Mouse (Mus musculus) thymus, adult 2 months (tissue): ENCODE measurements at regions not wholly inside any gene's neighbourhood (a gene's known extent, or its start where the extent isn't known, plus 50 kb on each side); places are given as distances from the start of the nearest gene placed in this dataset.

ENCODE experiments used
- DNase-seq: peaks from one replicate; pipeline ENCODE4 v3.0.0; 2021
- H3K27ac ChIP-seq: fragments of 200-500 bp; 2 replicates; pipeline ENCODE4 v1.5.1; 2012; ENCODE audit warnings: low read length, control low read depth; ENCODE audit not compliant: control insufficient read depth, insufficient read depth
- H3K27me3 ChIP-seq: fragments of 200-500 bp; 2 replicates; pipeline ENCODE4 v1.6.1; 2012; ENCODE audit warnings: mild to moderate bottlenecking, low read length, moderate library complexity, mixed read lengths; ENCODE audit not compliant: control insufficient read depth, insufficient read depth
- H3K36me3 ChIP-seq: fragments of 200-500 bp; 2 replicates; pipeline ENCODE4 v1.6.1; 2012; ENCODE audit warnings: mild to moderate bottlenecking, low read length, moderate library complexity; ENCODE audit not compliant: control insufficient read depth, insufficient read depth
- H3K4me1 ChIP-seq: fragments of 200-500 bp; replicated peaks from 2 replicates; pipeline ENCODE4 v1.6.1; 2012; ENCODE audit warnings: low read length; ENCODE audit not compliant: control insufficient read depth, insufficient read depth
- H3K4me3 ChIP-seq: fragments of 200-500 bp; 2 replicates; pipeline ENCODE4 v1.5.1; 2012; ENCODE audit warnings: mild to moderate bottlenecking, low read length, control low read depth, moderate library complexity; ENCODE audit not compliant: control insufficient read depth, insufficient read depth
- CTCF ChIP-seq: fragments of 200-500 bp; IDR thresholded peaks from 2 replicates; pipeline ENCODE4 v1.5.1; 2012; ENCODE audit warnings: mild to moderate bottlenecking, control low read depth, low read length, moderate library complexity, borderline replicate concordance; ENCODE audit not compliant: control insufficient read depth, poor library complexity, insufficient read depth; ENCODE audit errors: extremely low read depth
- POLR2A ChIP-seq: fragments of 200-500 bp; IDR thresholded peaks from 2 replicates; pipeline ENCODE4 v1.6.1; 2012; ENCODE audit warnings: mild to moderate bottlenecking, low read length, control low read depth, moderate library complexity; ENCODE audit not compliant: control insufficient read depth, poor library complexity, insufficient read depth; ENCODE audit errors: extremely low read depth
- WGBS: fragments of 180-500 bp; shearing (Covaris S2); methylation state at CpG from one replicate; pipeline ENCODE4 v1.1.7; 2018; 5-methylcytosine and 5-hydroxymethylcytosine counted together

- H3K27ac ChIP-seq: no peak overlapping the region
- no peaks in the 10 kb centered on the region for H3K4me1 ChIP-seq
- DNase-seq: no peak
- TF ChIP-seq CTCF (no peak), POLR2A (no peak)
- no peak overlapping the region for H3K4me3 ChIP-seq
- WGBS: 81% methylated on average over 9 of the region's 9 CpGs
- no peaks in the 10 kb centered on the region for H3K27me3 ChIP-seq
- no peaks in the 10 kb centered on the region for H3K36me3 ChIP-seq
Measured at GRCm38 (mm10) chr4:124520309-124520708, 90.3 kb downstream of the 3100002H09Rik start.

DNA sequence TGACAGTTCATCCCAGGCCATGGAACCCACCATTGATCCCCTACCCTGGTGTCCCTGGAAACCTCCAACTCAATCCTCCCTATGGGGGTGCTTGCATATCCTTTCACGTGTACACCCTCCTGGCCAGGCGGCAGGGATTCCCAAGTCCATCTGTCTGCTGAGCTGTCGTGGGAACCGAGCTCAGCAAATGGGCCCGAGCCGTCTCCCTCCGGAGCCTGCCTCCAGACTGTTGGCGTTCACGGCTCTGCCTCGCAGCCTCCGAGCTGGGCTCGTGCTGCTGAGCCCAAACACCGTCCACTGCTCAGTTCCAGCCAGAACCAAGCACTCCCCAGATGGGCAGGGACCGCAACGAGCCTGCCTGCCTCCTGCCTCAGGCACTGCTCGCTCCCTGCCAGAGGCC, 98.8 kb downstream of the 3100002H09Rik start:
- Histone ChIP-seq H3K4me3 (no peak overlapping the region), H3K36me3 (no peaks in the 10 kb centered on the region), H3K27me3 (no peaks in the 10 kb centered on the region), H3K27ac (no peak overlapping the region), H3K4me1 (no peaks in the 10 kb centered on the region)
- TF ChIP-seq POLR2A: no peak
- TF ChIP-seq CTCF: no peak
- no peak for DNase-seq
- 80% methylated on average over 16 of the region's 16 CpGs for whole genome bisulfite sequencing

- no peak for DNase-seq
- Histone ChIP-seq H3K4me1 (no peaks in the 10 kb centered on the region), H3K4me3 (no peak overlapping the region), H3K36me3 (no peaks in the 10 kb centered on the region), H3K27me3 (no peaks in the 10 kb centered on the region), H3K27ac (no peak overlapping the region)
- TF ChIP-seq CTCF (no peak), POLR2A (no peak)
- WGBS: 51% methylated on average over 3 of the region's 3 CpGs
Measured at GRCm38 (mm10) chr4:124510816-124511215, 99.8 kb downstream of the 3100002H09Rik start.

DNA sequence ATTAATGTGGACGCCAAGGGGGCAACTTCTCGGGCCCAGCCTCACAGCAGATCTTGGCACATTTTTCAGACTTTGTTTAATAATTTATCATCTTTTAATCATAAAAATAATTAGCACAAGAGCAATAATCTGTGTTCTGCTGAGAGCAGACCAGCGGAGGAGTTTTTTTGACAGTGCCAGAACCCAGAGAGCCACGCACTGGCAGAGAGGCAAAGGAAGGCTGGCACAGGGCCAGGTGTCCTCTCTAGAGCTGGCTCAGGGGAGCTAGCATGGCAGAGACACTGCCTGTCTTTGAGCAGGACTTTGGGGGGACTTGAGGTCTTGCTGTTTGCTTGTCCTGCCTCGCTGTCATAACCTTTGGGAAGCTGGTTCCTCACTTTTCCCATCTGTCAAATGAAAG, 100.9 kb downstream of the 3100002H09Rik start:
- no peak for TF ChIP-seq POLR2A
- no peak for TF ChIP-seq CTCF
- Histone ChIP-seq H3K27me3 (no peaks in the 10 kb centered on the region), H3K4me1 (no peaks in the 10 kb centered on the region), H3K4me3 (no peak overlapping the region), H3K27ac (no peak overlapping the region), H3K36me3 (no peaks in the 10 kb centered on the region)
- 79% methylated on average over 5 of the region's 5 CpGs for WGBS
- no peak for DNase-seq

DNA sequence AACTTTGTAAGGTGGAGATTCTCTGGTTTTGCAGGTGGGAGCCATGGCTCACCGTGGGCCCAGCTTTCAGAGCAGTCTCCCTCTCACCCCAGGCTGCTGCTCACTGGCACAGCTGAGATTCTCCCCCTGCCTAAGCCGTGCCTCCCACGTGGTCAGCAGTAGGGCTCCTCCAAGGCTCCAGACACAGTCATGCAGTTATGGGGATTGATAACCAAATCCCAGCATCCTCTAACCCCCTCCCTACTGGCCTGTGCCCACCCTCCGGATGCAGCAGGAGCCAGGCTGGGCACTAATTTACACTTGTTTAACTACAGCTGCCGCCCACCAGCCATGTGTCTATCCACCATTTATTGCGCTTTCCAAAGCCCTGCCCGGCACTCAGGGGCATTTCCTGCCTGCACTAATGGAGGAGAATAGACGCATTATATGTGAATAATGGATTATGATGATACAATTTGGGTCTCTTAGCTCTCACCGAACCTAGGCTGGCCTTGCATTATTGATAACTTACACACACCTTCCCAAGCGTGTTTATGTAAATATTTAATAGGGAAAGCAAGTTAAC, 104.4 kb downstream of the 3100002H09Rik start:
- no peak for DNase-seq
- 64% methylated on average over 10 of the region's 10 CpGs for WGBS
- Histone ChIP-seq H3K4me1 (no peaks in the 10 kb centered on the region), H3K27ac (no peak overlapping the region), H3K4me3 (no peak overlapping the region), H3K36me3 (no peaks in the 10 kb centered on the region), H3K27me3 (no peaks in the 10 kb centered on the region)
- TF ChIP-seq CTCF (no peak), POLR2A (no peak)

- Histone ChIP-seq H3K27me3 (no peaks in the 10 kb centered on the region), H3K36me3 (no peaks in the 10 kb centered on the region), H3K4me1 (no peaks in the 10 kb centered on the region), H3K27ac (no peak overlapping the region), H3K4me3 (no peak overlapping the region)
- no peak for DNase-seq
- TF ChIP-seq CTCF (no peak), POLR2A (no peak)
- 76% methylated on average over 5 of the region's 5 CpGs for WGBS
Measured at GRCm38 (mm10) chr4:124501785-124502184, 108.8 kb downstream of the 3100002H09Rik start.

DNA sequence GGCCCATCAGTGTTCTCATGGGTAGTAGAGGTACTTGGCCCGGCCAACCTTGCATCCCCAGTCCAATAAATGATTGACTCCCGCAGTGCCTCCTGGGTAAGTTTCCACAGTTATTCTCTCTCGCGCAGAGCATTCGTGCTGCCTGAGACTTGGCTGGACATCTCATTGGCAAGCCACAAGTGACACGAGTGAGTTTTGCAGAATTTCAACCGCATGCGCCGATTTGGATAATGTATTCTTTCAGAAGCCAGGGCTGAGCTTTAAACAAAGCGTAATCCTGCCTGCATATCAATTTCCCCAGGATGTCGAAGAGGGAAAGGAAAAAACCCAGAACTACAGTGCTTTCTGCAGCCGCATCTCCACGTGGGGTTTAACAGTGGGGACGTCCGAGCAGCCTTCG, 112.6 kb downstream of the 3100002H09Rik start:
- Histone ChIP-seq H3K27me3 (no peaks in the 10 kb centered on the region), H3K27ac (no peak overlapping the region), H3K36me3 (no peaks in the 10 kb centered on the region), H3K4me3 (no peak overlapping the region), H3K4me1 (no peaks in the 10 kb centered on the region)
- 67% methylated on average over 16 of the region's 16 CpGs for WGBS
- TF ChIP-seq POLR2A (no peak), CTCF (no peak)
- no peak for DNase-seq
